Mouse (Mus musculus) heart, embryonic 12.5 days (tissue): ENCODE data around the gene Nsun4. TPM values are rescaled to one million over a fixed set of nuclear protein-coding genes. Genes with fewer than 3 reads are reported as not detected.

Experiments
- ATAC-seq: fragments of 200-750 bp; cut with Nextera tagmentation; 2 replicates; pipeline ENCODE4 v1.8.0; 2017; ENCODE audit warnings: moderate TSS enrichment, moderate library complexity; ENCODE audit not compliant: insufficient number of reproducible peaks, low FRiP score
- H3K27ac ChIP-seq: fragments of 300-500 bp; sonication (generic); 2 replicates; pipeline ENCODE4 v1.5.1; 2016; ENCODE audit warnings: mild to moderate bottlenecking, moderate library complexity; ENCODE audit not compliant: poor library complexity, severe bottlenecking
- H3K27me3 ChIP-seq: fragments of 300-500 bp; sonication (generic); replicated peaks from 2 replicates; pipeline ENCODE4 v1.6.1; 2016; ENCODE audit warnings: mild to moderate bottlenecking, moderate library complexity
- H3K36me3 ChIP-seq: fragments of 300-500 bp; sonication (generic); 2 replicates; pipeline ENCODE4 v1.6.1; 2016; ENCODE audit warnings: mild to moderate bottlenecking, moderate library complexity
- H3K4me1 ChIP-seq: fragments of 300-500 bp; sonication (generic); replicated peaks from 2 replicates; pipeline ENCODE4 v1.6.1; 2016; ENCODE audit warnings: mild to moderate bottlenecking
- H3K4me2 ChIP-seq: fragments of 300-500 bp; sonication (generic); 2 replicates; pipeline ENCODE4 v1.6.1; 2016; ENCODE audit warnings: mild to moderate bottlenecking, moderate library complexity
- H3K4me3 ChIP-seq: fragments of 300-500 bp; sonication (generic); 2 replicates; pipeline ENCODE4 v1.5.1; 2016; ENCODE audit warnings: mild to moderate bottlenecking
- H3K9ac ChIP-seq: fragments of 300-500 bp; sonication (generic); 2 replicates; pipeline ENCODE4 v1.6.1; 2016; ENCODE audit warnings: mild to moderate bottlenecking, moderate library complexity
- H3K9me3 ChIP-seq: fragments of 300-500 bp; sonication (generic); replicated peaks from 2 replicates; pipeline ENCODE4 v1.6.1; 2016; ENCODE audit warnings: mild to moderate bottlenecking, moderate library complexity
- WGBS: fragments of 180-500 bp; shearing (Covaris S2); methylation state at CpG from one replicate; pipeline ENCODE4 v1.1.7; 2016; 5-methylcytosine and 5-hydroxymethylcytosine counted together
- polyA plus RNA-seq: library from polyadenylated mRNA; unstranded; fragments of >200 nt; fragmentation: Nextera tagmentation; extraction: Ambion mirVana; gene quantifications from 2 replicates; pipeline ENCODE4 v1.2.1, GENCODE M21; 2016

The Nsun4 gene
- polyA plus RNA-seq = 24.9 and 28.8 TPM in 2 replicates

DNA sequence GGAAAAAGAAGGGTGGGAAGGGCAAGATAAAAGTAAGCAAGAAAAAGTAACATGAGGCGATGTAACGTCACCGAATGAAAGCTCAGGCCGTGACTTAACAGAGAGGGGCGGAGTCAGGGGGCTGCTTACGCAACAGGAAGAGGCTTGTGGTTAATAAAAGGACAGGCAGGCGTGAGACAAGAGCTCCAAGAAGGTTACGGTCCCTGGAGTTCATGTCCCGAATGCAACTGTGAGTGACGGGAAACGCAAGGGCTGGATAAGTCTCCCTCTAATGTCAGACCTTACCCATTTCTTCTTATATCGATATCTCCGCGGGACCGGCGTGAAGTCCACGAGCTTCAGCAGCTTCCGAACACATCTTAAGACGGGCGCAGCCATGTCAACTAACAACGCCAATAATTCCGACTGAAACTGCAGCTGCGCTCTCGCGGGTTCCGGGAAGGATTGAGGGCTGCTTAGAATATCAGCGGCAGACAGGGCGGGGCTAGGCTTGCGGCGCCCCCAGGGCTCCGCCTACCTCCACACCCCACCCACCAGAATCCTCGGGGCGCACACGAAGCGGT, at the start of gene Nsun4:
TSS of gene Nsun4 (minus strand) at position 478 of the 563 bp plus-strand sequence.
- H3K27ac ChIP-seq = peak within 1 kb of the TSS; percentile 95
- ATAC-seq = peak; percentile 95
- H3K36me3 ChIP-seq = no peaks in the 10 kb centered on the region; the same call in 1 of the 2 replicates
- under 1% methylated on average over 35 of the region's 35 CpGs for WGBS
- H3K4me3 ChIP-seq = peak within 1 kb of the TSS; percentile 64
- no peaks in the 10 kb centered on the region for H3K27me3 ChIP-seq
- H3K9me3 ChIP-seq = no peaks in the 10 kb centered on the region
- H3K4me2 ChIP-seq = peak within 1 kb of the TSS; percentile 97
- peak within 1 kb of the TSS; percentile 71 for H3K9ac ChIP-seq
- H3K4me1 ChIP-seq = peaks cover 14% of the 10 kb centered on the region

DNA sequence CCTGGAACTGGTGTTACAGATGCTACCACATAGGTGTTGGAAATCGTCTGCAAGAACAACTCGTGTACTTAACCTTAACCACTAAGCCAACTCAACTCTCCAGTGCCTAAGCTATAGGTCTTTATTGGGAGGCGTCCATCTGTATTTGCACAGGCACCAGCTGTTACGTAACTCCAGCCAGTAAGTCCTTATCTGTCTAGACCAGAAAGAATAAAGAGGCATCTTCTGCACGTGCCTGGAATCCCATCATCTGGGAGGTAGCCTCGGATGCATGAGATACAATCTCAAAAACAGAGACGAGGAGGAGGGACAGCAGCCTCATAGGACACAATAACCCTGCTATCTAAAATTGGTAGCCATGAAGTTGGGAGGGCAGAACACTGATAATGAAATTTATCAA, 47.3 kb upstream of the Nsun4 start:
- H3K27ac ChIP-seq = no peak overlapping the region
- 0 out of 2 replicates have a peak, but pooled peaks have one; percentile 45 for ATAC-seq
- WGBS = 71% methylated on average over 7 of the region's 7 CpGs
- H3K4me1 ChIP-seq = no peaks in the 10 kb centered on the region
- H3K27me3 ChIP-seq = no peaks in the 10 kb centered on the region
- no peak overlapping the region for H3K9ac ChIP-seq
- H3K9me3 ChIP-seq = no peaks in the 10 kb centered on the region
- H3K36me3 ChIP-seq = peaks cover 93% of the 10 kb centered on the region
- H3K4me3 ChIP-seq = no peak overlapping the region
- H3K4me2 ChIP-seq = no peak overlapping the region

DNA sequence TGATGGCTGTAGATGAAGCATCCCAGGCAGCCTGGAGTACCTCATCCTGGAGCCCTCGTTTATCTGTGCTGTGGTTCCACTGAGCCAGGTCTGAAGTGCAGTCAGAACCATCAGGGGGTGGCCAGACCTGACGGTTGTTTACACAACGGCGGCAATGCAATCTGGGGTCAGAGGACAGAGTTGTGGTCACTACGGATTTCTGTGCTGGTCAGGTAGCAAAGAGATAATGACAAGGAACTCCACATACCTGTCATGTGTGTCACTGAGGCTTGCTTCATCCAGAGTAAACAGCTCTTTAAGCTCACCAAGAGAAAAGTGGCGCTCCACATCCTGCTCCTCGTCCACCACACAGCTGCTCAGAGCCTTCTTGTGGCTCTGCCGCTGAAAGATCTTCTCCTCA, 43.5 kb upstream of the Nsun4 start:
- Histone ChIP-seq H3K4me1 (no peaks in the 10 kb centered on the region), H3K9ac (no peak overlapping the region), H3K4me3 (no peak overlapping the region), H3K27ac (no peak overlapping the region), H3K9me3 (no peaks in the 10 kb centered on the region), H3K36me3 (peaks cover 97% of the 10 kb centered on the region), H3K27me3 (no peaks in the 10 kb centered on the region), H3K4me2 (no peak overlapping the region)
- no peak for ATAC-seq
- 75% methylated on average over 8 of the region's 8 CpGs for whole genome bisulfite sequencing

DNA sequence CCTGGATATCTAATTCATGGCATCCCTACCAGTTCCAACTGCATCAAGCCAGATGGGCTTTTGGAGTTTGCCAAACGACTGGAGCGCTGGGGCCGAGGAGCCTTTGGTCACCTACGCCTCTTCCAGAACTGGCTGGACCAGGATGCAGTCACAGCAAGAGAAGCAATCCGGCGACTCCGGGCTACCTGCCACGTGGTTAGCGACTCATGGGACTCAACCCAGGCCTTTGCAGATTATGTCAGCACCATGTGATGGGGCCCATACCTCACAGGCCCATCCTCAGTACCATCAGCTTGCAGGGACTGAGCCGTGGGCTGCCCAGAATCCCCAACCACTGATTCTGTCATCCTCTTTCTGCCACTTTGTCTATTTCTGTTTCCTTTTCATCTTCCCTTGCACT, 42.6 kb upstream of the Nsun4 start:
- Histone ChIP-seq H3K27me3 (no peaks in the 10 kb centered on the region), H3K4me1 (no peaks in the 10 kb centered on the region), H3K27ac (no peak overlapping the region), H3K4me2 (no peak overlapping the region), H3K9me3 (no peaks in the 10 kb centered on the region), H3K36me3 (peaks cover 97% of the 10 kb centered on the region), H3K4me3 (no peak overlapping the region), H3K9ac (no peak overlapping the region)
- 90% methylated on average over 10 of the region's 10 CpGs for WGBS
- no peak for ATAC-seq

DNA sequence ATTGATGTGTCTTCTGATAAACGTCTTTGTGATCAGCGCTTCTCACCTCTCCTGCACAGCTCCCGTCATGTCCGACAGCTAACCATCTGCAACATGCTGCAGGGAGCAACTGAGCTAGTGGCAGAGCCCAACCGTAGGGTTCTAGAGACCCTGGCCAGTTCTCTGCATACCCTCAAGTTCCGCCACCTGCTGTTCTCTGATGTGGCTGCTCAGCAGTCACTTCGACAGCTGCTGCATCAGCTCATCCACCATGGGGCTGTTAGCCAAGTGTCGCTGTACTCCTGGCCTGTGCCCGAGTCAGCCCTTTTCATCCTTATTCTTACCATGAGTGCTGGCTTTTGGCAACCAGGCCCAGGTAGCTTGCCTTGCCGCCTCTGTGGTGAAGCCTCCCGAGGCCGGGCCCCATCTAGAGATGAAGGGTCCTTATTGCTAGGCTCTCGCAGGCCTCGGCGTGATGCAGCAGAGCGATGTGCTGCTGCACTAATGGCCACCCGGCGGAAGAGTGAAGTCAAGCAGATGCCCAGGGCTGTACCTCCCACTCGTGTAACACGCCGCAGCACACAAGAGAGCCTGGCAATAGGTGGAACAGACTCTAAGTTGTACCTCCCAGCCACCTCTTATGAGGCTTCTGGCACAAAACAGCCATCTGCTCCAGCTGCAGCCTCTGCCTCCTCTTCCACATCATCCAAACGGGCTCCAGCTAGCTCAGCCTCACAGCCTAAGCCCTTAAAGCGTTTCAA, 35.0 kb upstream of the Nsun4 start:
- no peaks in the 10 kb centered on the region for H3K4me1 ChIP-seq
- 85% methylated on average over 23 of the region's 23 CpGs for WGBS
- ATAC-seq = no peak

DNA sequence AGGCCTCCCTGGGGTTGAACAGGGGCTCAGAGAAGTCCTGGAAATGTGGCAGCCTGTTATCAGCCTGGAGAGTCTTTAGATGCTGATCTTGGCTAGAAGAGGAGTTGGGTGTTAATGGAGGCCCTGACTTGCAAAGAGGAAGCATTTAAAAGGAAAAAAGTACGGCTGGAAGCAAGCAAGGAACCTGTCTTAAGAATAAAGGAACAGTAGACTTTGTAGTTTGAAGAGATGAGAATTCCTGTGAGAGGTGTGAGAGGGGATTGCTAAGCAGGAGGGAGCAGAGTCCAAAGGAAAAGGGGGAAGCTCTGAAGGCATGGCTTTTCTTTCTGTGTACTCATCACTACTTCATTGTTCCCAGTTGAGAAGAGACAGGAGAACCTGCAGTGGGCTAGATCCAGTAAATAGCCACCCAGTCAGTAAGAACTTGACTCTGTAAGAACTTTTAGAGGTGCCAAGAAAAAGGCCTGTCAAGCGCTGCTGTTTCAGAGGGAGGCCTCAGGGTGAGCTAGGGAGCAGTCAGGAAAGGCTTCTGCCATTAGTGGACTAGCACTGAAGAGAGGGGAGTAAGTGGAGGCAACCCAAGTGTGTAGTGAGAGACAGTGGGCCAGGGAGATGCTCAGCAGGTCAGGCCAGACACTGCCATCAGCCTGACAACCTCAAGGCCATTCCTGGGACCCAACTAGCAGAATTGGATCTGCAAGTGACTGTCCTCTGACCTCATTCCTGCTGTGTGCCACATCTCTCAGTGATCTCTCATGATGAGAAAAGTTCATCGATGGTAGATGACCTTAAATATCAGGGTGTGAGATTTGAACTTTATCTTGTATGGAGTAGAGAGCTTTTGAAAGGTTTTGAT, 23.8 kb upstream of the Nsun4 start:
- no peak for ATAC-seq
- H3K36me3 ChIP-seq = peaks cover 23% of the 10 kb centered on the region
- peak overlapping the region; percentile 100 for H3K9ac ChIP-seq
- H3K4me3 ChIP-seq = peak overlapping the region; percentile 95
- peak overlapping the region; percentile 99 for H3K27ac ChIP-seq
- H3K9me3 ChIP-seq = no peaks in the 10 kb centered on the region
- H3K4me2 ChIP-seq = peak overlapping the region; percentile 88
- no peaks in the 10 kb centered on the region for H3K27me3 ChIP-seq
- WGBS = 40% methylated on average over 3 of the region's 3 CpGs
- H3K4me1 ChIP-seq = peaks cover 28% of the 10 kb centered on the region

More for the DNA sequence above, 35.0 kb upstream of the Nsun4 start:
- H3K4me2 ChIP-seq = no peak overlapping the region
- no peak overlapping the region for H3K4me3 ChIP-seq
- H3K36me3 ChIP-seq = peaks cover 86% of the 10 kb centered on the region
- no peak overlapping the region for H3K27ac ChIP-seq
- H3K9ac ChIP-seq = no peak overlapping the region
- H3K9me3 ChIP-seq = no peaks in the 10 kb centered on the region
- H3K27me3 ChIP-seq = no peaks in the 10 kb centered on the region

DNA sequence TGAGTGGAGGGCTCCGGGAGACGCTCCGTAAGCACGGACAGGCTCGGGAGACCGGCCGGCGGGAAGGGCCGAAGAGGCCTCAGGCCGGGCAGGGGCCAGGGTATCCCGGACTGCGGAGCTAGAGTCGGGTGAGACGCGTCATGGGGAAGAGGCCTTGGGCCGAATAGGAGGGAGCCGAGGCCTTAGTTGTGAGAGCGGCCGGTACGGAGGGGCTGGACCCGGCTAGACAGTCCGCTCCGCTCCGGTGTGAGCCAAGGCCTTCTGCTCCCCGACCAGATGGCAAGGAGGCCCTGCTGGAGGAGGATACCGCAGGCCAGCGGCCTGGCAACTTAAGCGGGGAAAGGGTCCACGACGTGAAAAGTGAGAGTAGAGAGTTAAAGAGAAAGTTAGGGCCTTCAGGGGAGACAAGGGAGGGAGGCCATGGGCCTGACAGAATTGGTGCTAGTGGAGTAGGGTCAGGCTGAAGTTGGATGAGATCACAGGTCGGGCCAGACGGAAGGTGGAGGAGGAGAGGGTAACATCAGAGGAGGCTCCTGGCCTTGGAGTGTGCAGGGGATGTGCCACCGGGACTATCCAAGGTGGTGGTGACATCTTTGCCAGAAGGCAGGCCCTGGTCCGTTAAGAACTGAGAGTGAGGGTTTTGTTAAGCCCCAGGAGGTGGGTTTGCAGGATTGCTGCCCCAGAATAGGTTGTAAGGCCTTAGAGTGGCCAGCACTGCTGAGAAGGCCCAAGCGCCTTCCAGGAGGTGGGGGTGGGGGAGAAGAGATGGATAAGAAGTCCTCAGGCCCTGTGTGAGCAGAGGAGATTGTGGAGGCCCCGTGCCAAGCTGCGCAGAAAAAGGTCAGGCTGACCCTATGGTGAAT, 22.9 kb upstream of the Nsun4 start:
- Histone ChIP-seq H3K4me2 (peak overlapping the region; percentile 88), H3K9ac (peak overlapping the region; percentile 100), H3K4me3 (peak overlapping the region; percentile 95), H3K9me3 (no peaks in the 10 kb centered on the region), H3K36me3 (peaks cover 16% of the 10 kb centered on the region), H3K27me3 (no peaks in the 10 kb centered on the region), H3K27ac (peak overlapping the region; percentile 99), H3K4me1 (peaks cover 31% of the 10 kb centered on the region)
- under 1% methylated on average over 37 of the region's 37 CpGs for whole genome bisulfite sequencing
- peak; percentile 24 for ATAC-seq

DNA sequence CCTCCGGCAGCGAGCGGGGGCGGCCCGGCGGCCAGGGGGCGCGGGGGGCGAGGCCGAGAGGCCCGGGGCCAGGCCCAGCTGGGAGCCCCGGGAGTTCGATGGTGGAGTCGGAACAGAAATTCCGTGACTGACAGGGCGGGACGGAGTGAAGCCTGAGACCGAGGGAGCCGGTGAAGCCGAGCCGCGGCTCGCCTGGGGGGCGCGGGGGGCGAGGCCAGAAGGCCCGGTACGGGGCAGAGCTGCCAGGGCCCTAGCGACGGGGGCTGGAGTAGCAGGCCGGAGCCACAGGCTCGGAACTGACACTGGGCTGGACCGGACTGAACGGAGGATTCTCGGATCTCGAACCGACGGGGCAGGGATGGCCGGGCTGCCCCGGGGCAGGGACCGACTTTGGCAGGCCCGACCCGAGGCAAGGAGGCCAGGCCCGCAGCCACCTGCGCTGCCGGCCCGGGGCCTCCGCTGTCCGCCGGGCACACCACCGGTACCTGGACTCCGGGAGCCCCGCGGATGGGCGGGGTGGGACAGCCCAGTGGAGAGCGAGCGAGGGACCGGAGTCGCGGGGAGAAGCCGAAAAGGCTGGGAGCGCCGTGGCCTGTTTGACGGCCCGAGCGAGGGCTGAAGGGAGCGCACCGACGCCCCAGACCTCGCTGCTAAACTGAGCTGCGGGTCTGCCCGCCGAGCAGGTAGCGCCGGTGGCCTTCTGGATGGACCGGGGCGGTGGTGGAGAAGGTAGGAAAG, 22.1 kb upstream of the Nsun4 start:
- H3K9ac ChIP-seq = peak overlapping the region; percentile 100
- peak overlapping the region; percentile 99 for H3K27ac ChIP-seq
- peak; percentile 74 for ATAC-seq
- peak overlapping the region; percentile 95 for H3K4me3 ChIP-seq
- H3K36me3 ChIP-seq = peaks cover 12% of the 10 kb centered on the region
- no peaks in the 10 kb centered on the region for H3K9me3 ChIP-seq
- peak overlapping the region; percentile 88 for H3K4me2 ChIP-seq
- no peaks in the 10 kb centered on the region for H3K27me3 ChIP-seq
- H3K4me1 ChIP-seq = peaks cover 31% of the 10 kb centered on the region
- 0% methylated on average over 75 of the region's 77 CpGs for WGBS

DNA sequence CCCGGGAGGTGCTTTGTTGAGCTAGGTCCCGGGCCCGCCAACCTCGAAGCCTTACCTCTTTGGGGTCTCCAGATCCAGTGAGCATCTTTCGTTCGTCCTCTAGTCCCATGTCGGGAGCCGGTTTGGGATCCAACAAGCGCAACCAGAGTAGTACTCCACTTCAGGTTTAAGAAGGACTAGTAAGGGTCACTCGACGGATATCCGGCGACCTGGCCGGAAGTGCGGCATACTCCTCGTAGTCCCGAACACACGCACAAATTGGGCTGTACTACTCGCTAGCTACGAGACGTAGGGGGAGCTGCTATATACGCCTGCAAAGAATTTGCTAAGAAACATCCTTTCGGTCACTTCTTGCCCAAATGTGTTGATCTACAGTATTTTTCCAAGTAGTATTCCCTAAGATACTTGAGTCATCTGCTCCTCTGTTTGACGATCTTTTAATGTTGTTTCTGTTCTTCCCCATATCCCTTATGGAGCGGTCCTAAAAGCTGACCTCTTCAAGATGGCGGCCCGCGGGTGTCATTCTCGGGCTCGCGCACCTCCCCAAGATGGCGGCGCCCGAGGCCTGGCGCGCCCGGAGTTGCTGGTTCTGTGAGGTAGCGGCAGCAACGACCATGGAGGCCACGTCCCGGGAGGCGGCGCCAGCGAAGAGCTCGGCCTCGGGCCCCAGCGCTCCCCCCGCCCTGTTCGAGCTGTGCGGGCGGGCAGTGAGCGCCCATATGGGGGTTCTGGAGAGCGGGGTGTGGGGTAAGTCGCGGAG, 21.4 kb upstream of the Nsun4 start, which contains the start of the genes Uqcrh and Lrrc41:
TSS of gene Uqcrh (minus strand) at position 211 of the 760 bp plus-strand sequence.
TSS of gene Lrrc41 (plus strand) at position 409 of the 760 bp plus-strand sequence.
- H3K4me2 ChIP-seq = peak within 1 kb of the TSS; percentile 88
- under 1% methylated on average over 55 of the region's 55 CpGs for WGBS
- H3K9me3 ChIP-seq = no peaks in the 10 kb centered on the region
- peak within 1 kb of the TSS; percentile 100 for H3K9ac ChIP-seq
- H3K4me3 ChIP-seq = peak within 1 kb of the TSS; percentile 95
- H3K27me3 ChIP-seq = no peaks in the 10 kb centered on the region
- peaks cover 11% of the 10 kb centered on the region for H3K36me3 ChIP-seq
- peak within 1 kb of the TSS; percentile 99 for H3K27ac ChIP-seq
- peak; percentile 92 for ATAC-seq
- peaks cover 36% of the 10 kb centered on the region for H3K4me1 ChIP-seq
